Mouse (Mus musculus) lung, adult 2 months (tissue): Measurements from ENCODE around the gene Prok1.

ENCODE experiments used
- CTCF ChIP-seq: fragments of 200-500 bp; IDR thresholded peaks from 2 replicates; pipeline ENCODE4 v1.5.1; 2011; ENCODE audit warnings: mild to moderate bottlenecking, low read length, control low read depth; ENCODE audit not compliant: insufficient read depth
- POLR2A ChIP-seq: fragments of 200-500 bp; IDR thresholded peaks from 2 replicates; pipeline ENCODE4 v1.6.1; 2011; ENCODE audit warnings: low read depth, mild to moderate bottlenecking, control low read depth, low read length, borderline replicate concordance; ENCODE audit errors: extremely low read depth

GRCm38 (mm10) chr3:107183178-107183577 lies 56.3 kb downstream of the Prok1 start:
- no peak for TF ChIP-seq POLR2A
- no peak for TF ChIP-seq CTCF
